Mouse (Mus musculus): Measurements from ENCODE around the gene Dhrs9. TPM values are rescaled to one million over a fixed set of nuclear protein-coding genes. Genes with fewer than 3 reads are reported as not detected.

Gene Dhrs9
- total and polyA plus RNA-seq, 2 experiments from 2014 or later = 0.03 TPM; not detected in 1

- no peak for ATAC-seq (ENCODE audit: insufficient read depth, low read depth)
- no peaks in the 10 kb centered on the region for H3K36me3 ChIP-seq (replicated peaks; ENCODE audit: control insufficient read depth, insufficient read depth, low read length)
- no peak overlapping the region for H3K4me2 ChIP-seq (ENCODE audit: low read depth, low read length)
- H3K9me3 ChIP-seq (replicated peaks; ENCODE audit: control insufficient read depth, low read length) = no peaks in the 10 kb centered on the region
- TF ChIP-seq EP300 (IDR thresholded peaks at IDR 0.05; ENCODE audit: low read depth) (no peak), CTCF (IDR thresholded peaks at IDR 0.05; ENCODE audit: low read depth) (no peak)
- no peak overlapping the region for H3K9ac ChIP-seq (replicated peaks; ENCODE audit: low read depth, low read length)
- no peaks in the 10 kb centered on the region for H3K27me3 ChIP-seq (ENCODE audit: control insufficient read depth, insufficient read depth, low read length)
- WGBS = 81% methylated on average over 2 of the region's 2 CpGs
- H3K27ac ChIP-seq (ENCODE audit: low read depth) = no peak overlapping the region
- no peak for DNase-seq (ENCODE audit: low spot score)
- H3K4me3 ChIP-seq (ENCODE audit: low read depth, low read length) = no peak overlapping the region
- H3K4me1 ChIP-seq (ENCODE audit: control insufficient read depth, insufficient read depth) = no peaks in the 10 kb centered on the region
Measured at GRCm38 (mm10) chr2:69393947-69394346, 13.7 kb downstream of the Dhrs9 start.

- Histone ChIP-seq H3K36me3 (replicated peaks; ENCODE audit: control insufficient read depth, insufficient read depth, low read length) (no peaks in the 10 kb centered on the region), H3K9me3 (replicated peaks; ENCODE audit: control insufficient read depth, low read length) (no peaks in the 10 kb centered on the region), H3K4me3 (ENCODE audit: low read depth, low read length) (no peak overlapping the region), H3K27ac (ENCODE audit: low read depth) (no peak overlapping the region), H3K9ac (replicated peaks; ENCODE audit: low read depth, low read length) (no peak overlapping the region), H3K27me3 (ENCODE audit: control insufficient read depth, insufficient read depth, low read length) (no peaks in the 10 kb centered on the region), H3K4me1 (ENCODE audit: control insufficient read depth, insufficient read depth) (no peaks in the 10 kb centered on the region), H3K4me2 (ENCODE audit: low read depth, low read length) (no peak overlapping the region)
- no peak for TF ChIP-seq CTCF (IDR thresholded peaks at IDR 0.05; ENCODE audit: low read depth)
- no peak for TF ChIP-seq EP300 (IDR thresholded peaks at IDR 0.05; ENCODE audit: low read depth)
- ATAC-seq (ENCODE audit: insufficient read depth, low read depth) = no peak
- WGBS = 77% methylated on average over 9 of the region's 9 CpGs
- no peak for DNase-seq (ENCODE audit: low spot score)
Measured at GRCm38 (mm10) chr2:69395597-69396248, 15.5 kb downstream of the Dhrs9 start.

GRCm38 (mm10) chr2:69396760-69397435 lies 16.7 kb downstream of the Dhrs9 start:
- no peak overlapping the region for H3K4me3 ChIP-seq (ENCODE audit: low read depth, low read length)

GRCm38 (mm10) chr2:69400866-69401604 lies 20.8 kb downstream of the Dhrs9 start:
- WGBS = 43% methylated on average over 7 of the region's 7 CpGs

More at GRCm38 (mm10) chr2:69396760-69397435, 16.7 kb downstream of the Dhrs9 start:
- ATAC-seq (ENCODE audit: insufficient read depth, low read depth) (no peak), DNase-seq (ENCODE audit: low spot score) (no peak)
- Histone ChIP-seq H3K9me3 (replicated peaks; ENCODE audit: control insufficient read depth, low read length) (no peaks in the 10 kb centered on the region), H3K36me3 (replicated peaks; ENCODE audit: control insufficient read depth, insufficient read depth, low read length) (no peaks in the 10 kb centered on the region), H3K4me2 (ENCODE audit: low read depth, low read length) (no peak overlapping the region), H3K27me3 (ENCODE audit: control insufficient read depth, insufficient read depth, low read length) (no peaks in the 10 kb centered on the region), H3K4me1 (ENCODE audit: control insufficient read depth, insufficient read depth) (no peaks in the 10 kb centered on the region; the same call in 1 of the 2 replicates), H3K9ac (replicated peaks; ENCODE audit: low read depth, low read length) (no peak overlapping the region), H3K27ac (ENCODE audit: low read depth) (no peak overlapping the region)
- TF ChIP-seq CTCF (IDR thresholded peaks at IDR 0.05; ENCODE audit: low read depth) = no peak
- TF ChIP-seq EP300 (IDR thresholded peaks at IDR 0.05; ENCODE audit: low read depth) = no peak
- WGBS = 84% methylated on average over 12 of the region's 12 CpGs

GRCm38 (mm10) chr2:69401891-69402290 lies 21.6 kb downstream of the Dhrs9 start:
- H3K9me3 ChIP-seq (replicated peaks; ENCODE audit: control insufficient read depth, low read length) = no peaks in the 10 kb centered on the region
- H3K4me1 ChIP-seq (ENCODE audit: control insufficient read depth, insufficient read depth) = no peaks in the 10 kb centered on the region; the same call in 1 of the 2 replicates
- H3K27me3 ChIP-seq (ENCODE audit: control insufficient read depth, insufficient read depth, low read length) = no peaks in the 10 kb centered on the region
- no peak overlapping the region for H3K4me3 ChIP-seq (ENCODE audit: low read depth, low read length)
- WGBS = 79% methylated on average over 6 of the region's 6 CpGs
- H3K36me3 ChIP-seq (replicated peaks; ENCODE audit: control insufficient read depth, insufficient read depth, low read length) = no peaks in the 10 kb centered on the region
- ATAC-seq (ENCODE audit: insufficient read depth, low read depth) (no peak), DNase-seq (ENCODE audit: low spot score) (no peak)
- TF ChIP-seq EP300 (IDR thresholded peaks at IDR 0.05; ENCODE audit: low read depth) (no peak), CTCF (IDR thresholded peaks at IDR 0.05; ENCODE audit: low read depth) (no peak)
- no peak overlapping the region for H3K9ac ChIP-seq (replicated peaks; ENCODE audit: low read depth, low read length)
- no peak overlapping the region for H3K27ac ChIP-seq (ENCODE audit: low read depth)
- no peak overlapping the region for H3K4me2 ChIP-seq (ENCODE audit: low read depth, low read length)

More at GRCm38 (mm10) chr2:69400866-69401604, 20.8 kb downstream of the Dhrs9 start:
- ATAC-seq (ENCODE audit: insufficient read depth, low read depth) (no peak), DNase-seq (ENCODE audit: low spot score) (no peak)
- Histone ChIP-seq H3K4me3 (ENCODE audit: low read depth, low read length) (no peak overlapping the region), H3K4me2 (ENCODE audit: low read depth, low read length) (no peak overlapping the region), H3K4me1 (ENCODE audit: control insufficient read depth, insufficient read depth) (no peaks in the 10 kb centered on the region; the same call in 1 of the 2 replicates), H3K9me3 (replicated peaks; ENCODE audit: control insufficient read depth, low read length) (no peaks in the 10 kb centered on the region), H3K27ac (ENCODE audit: low read depth) (no peak overlapping the region), H3K9ac (replicated peaks; ENCODE audit: low read depth, low read length) (no peak overlapping the region), H3K36me3 (replicated peaks; ENCODE audit: control insufficient read depth, insufficient read depth, low read length) (no peaks in the 10 kb centered on the region), H3K27me3 (ENCODE audit: control insufficient read depth, insufficient read depth, low read length) (no peaks in the 10 kb centered on the region)
- TF ChIP-seq CTCF (IDR thresholded peaks at IDR 0.05; ENCODE audit: low read depth) (no peak), EP300 (IDR thresholded peaks at IDR 0.05; ENCODE audit: low read depth) (no peak)

Data from heart, postnatal 0 days (tissue).